In genomic region chr7:41512207-41512606, GRCm38 (mm10) we compare ENCODE assay signal across 21 mouse cellular contexts. TPM values are rescaled to one million over a fixed set of nuclear protein-coding genes. Genes with fewer than 3 reads are reported as not detected.
DNase-seq lines count a peak whose midpoint lies in the region; ATAC-seq and TF ChIP-seq lines count a peak whose summit lies in the region.
"Had no signal": no experiment of that assay in that cellular context is flagged by ENCODE, and none has a peak within 500 bp of the region (broad histone marks: within the 10 kb centered on the region; RNA-seq: fewer than 3 reads in every experiment).

No protein-coding gene starts in this region.

- H3K36me3 ChIP-seq in ES-Bruce4 (ENCODE audit: control insufficient read depth, insufficient read depth, low read length, poor library complexity, severe bottlenecking) (no peaks in the 10 kb centered on the region), ES-E14 (ENCODE audit: control insufficient read depth, insufficient read depth, low read length, poor library complexity, severe bottlenecking) (no peaks in the 10 kb centered on the region)
- no peaks in the 10 kb centered on the region for H3K36me3 ChIP-seq in neural tube, embryonic 15.5 days
- H3K36me3 ChIP-seq: embryonic facial prominence, embryonic 10.5 days; embryonic facial prominence, embryonic 12.5 days; forebrain, embryonic 15.5 days had no signal

- no peak for TF ChIP-seq EP300 in ES-Bruce4 (IDR thresholded peaks at IDR 0.05; ENCODE audit: insufficient read depth, low read depth, low read length)

- TF ChIP-seq CTCF in ES-Bruce4 (IDR thresholded peaks at IDR 0.05; ENCODE audit: low read depth, low read length) = no peak

- H3K9ac ChIP-seq in ES-Bruce4 (ENCODE audit: low read depth, poor library complexity, severe bottlenecking) (no peak overlapping the region), ES-E14 (ENCODE audit: insufficient read depth, low read depth, low read length, poor library complexity, severe bottlenecking) (no peak overlapping the region)
- H3K9ac ChIP-seq in neural tube, embryonic 15.5 days (replicated peaks) = no peak overlapping the region
- H3K9ac ChIP-seq: embryonic facial prominence, embryonic 12.5 days; forebrain, embryonic 13.5 days; forebrain, embryonic 15.5 days; forebrain, postnatal 0 days had no signal

- H3K4me3 ChIP-seq in ES-Bruce4 (ENCODE audit: low read depth, low read length) (no peak overlapping the region), ES-E14 (ENCODE audit: insufficient read depth in 1 of 2, low read depth in 1 of 2, low read length in 2 of 2, poor library complexity in 1 of 2, severe bottlenecking in 1 of 2) (no peak overlapping the region)
- no peak overlapping the region for H3K4me3 ChIP-seq in neural tube, embryonic 15.5 days (replicated peaks)
- H3K4me3 ChIP-seq: embryonic facial prominence, embryonic 10.5 days; embryonic facial prominence, embryonic 12.5 days; forebrain, embryonic 13.5 days; forebrain, embryonic 15.5 days had no signal

- TF ChIP-seq POLR2A in ES-Bruce4 (IDR thresholded peaks at IDR 0.05; ENCODE audit: insufficient read depth, low read length) = no peak

- DNase-seq in ES-E14 (ENCODE audit: low read depth, low spot score) (peak; percentile 27), ZHBTc4 (ENCODE audit: low read depth, low spot score) (peak; percentile 68)
- no peak for DNase-seq in adrenal gland, adult 18-20 months (ENCODE audit: low spot score in 2 of 2)
- no peak for DNase-seq in layer of hippocampus, adult 18-20 months (ENCODE audit: low spot score in 2 of 2)
- DNase-seq: adrenal gland, adult 8-10 months; adrenal gland, postnatal 14 days; adrenal gland, postnatal 36 days; cerebellum, adult 11-12 months; cerebellum, adult 2 months; cerebellum, adult 9-10 months; cerebellum, postnatal 10 days; cerebellum, postnatal 25 days; forebrain, postnatal 0 days had no signal

- in situ Hi-C loops in ES-E14 (cut with MboI; ENCODE audit: low sequenced_read_pairs in 2 of 2, unreplicated experiment in 2 of 2) = no loop called here

- H3K4me2 ChIP-seq in neural tube, embryonic 15.5 days = no peak overlapping the region
- H3K4me2 ChIP-seq: embryonic facial prominence, embryonic 12.5 days; forebrain, embryonic 13.5 days; forebrain, embryonic 15.5 days had no signal

- H3K27ac ChIP-seq in ES-Bruce4 (ENCODE audit: insufficient read depth, low read length) (peak overlapping the region; percentile 86), ES-E14 (ENCODE audit: insufficient read depth, low read depth, low read length, poor library complexity, severe bottlenecking) (peak overlapping the region; percentile 66; the same call in 1 of the 2 replicates)
- no peak overlapping the region for H3K27ac ChIP-seq in neural tube, embryonic 15.5 days (replicated peaks)
- H3K27ac ChIP-seq: embryonic facial prominence, embryonic 10.5 days; embryonic facial prominence, embryonic 12.5 days; forebrain, embryonic 13.5 days; forebrain, embryonic 15.5 days had no signal

- no peaks in the 10 kb centered on the region for H3K9me3 ChIP-seq in ES-Bruce4 (replicated peaks; ENCODE audit: control insufficient read depth, insufficient read depth, low read length, poor library complexity, severe bottlenecking)
- H3K9me3 ChIP-seq in ES-E14 (ENCODE audit: control insufficient read depth, insufficient read depth, low read depth, low read length) = no peaks in the 10 kb centered on the region
- no peaks in the 10 kb centered on the region for H3K9me3 ChIP-seq in neural tube, embryonic 15.5 days (replicated peaks)

- 14% methylated on average over 1 of the region's 1 CpGs for WGBS in neural tube, embryonic 15.5 days

- H3K27me3 ChIP-seq in ES-Bruce4 (ENCODE audit: control insufficient read depth, insufficient read depth, low read length, poor library complexity, severe bottlenecking) = no peaks in the 10 kb centered on the region; the same call in 1 of the 2 replicates
- no peaks in the 10 kb centered on the region for H3K27me3 ChIP-seq in neural tube, embryonic 15.5 days (replicated peaks)
- H3K27me3 ChIP-seq: embryonic facial prominence, embryonic 12.5 days; forebrain, embryonic 13.5 days; forebrain, embryonic 15.5 days had no signal

- no peaks in the 10 kb centered on the region for H3K4me1 ChIP-seq in ES-Bruce4 (ENCODE audit: control insufficient read depth, insufficient read depth, low read length)
- H3K4me1 ChIP-seq in ES-E14 (ENCODE audit: control insufficient read depth in 2 of 2, insufficient read depth in 2 of 2, low read length in 2 of 2, poor library complexity in 1 of 2) = peaks cover 0 to 6% of the 10 kb centered on the region in 2 experiments; a peak in 1 of 4 replicates
- no peaks in the 10 kb centered on the region for H3K4me1 ChIP-seq in neural tube, embryonic 15.5 days
- H3K4me1 ChIP-seq: embryonic facial prominence, embryonic 10.5 days; embryonic facial prominence, embryonic 12.5 days; forebrain, embryonic 13.5 days; forebrain, embryonic 15.5 days had no signal

- no peak for ATAC-seq in neural tube, embryonic 15.5 days (ENCODE audit: low FRiP score)
- ATAC-seq: forebrain, embryonic 13.5 days; forebrain, embryonic 15.5 days; forebrain, postnatal 0 days had no signal

TF ChIP-seq in ES-E14, 5 proteins besides CTCF, POLR2A, EP300 and RAD21:
- TF ChIP-seq ZC3H11A (IDR thresholded peaks at IDR 0.05; ENCODE audit: borderline replicate concordance, low read depth, low read length) (no peak), MAFK (IDR thresholded peaks at IDR 0.05; ENCODE audit: insufficient read depth, low read depth, low read length) (no peak), HCFC1 (IDR thresholded peaks at IDR 0.05; ENCODE audit: borderline replicate concordance, insufficient read depth, low read length) (no peak), CHD2 (IDR thresholded peaks at IDR 0.05; ENCODE audit: low read depth, low read length) (no peak), ZNF384 (IDR thresholded peaks at IDR 0.05; ENCODE audit: low read depth, low read length) (no peak)

RNA-seq across cellular contexts. Expression of gene AW146154, which starts 12.5 kb away (rescaled TPM):
- polyA plus RNA-seq in ES-Bruce4 (2011; ENCODE audit: insufficient read depth, insufficient read length, low read depth, missing spikeins) = 11.6 and 13.1 TPM in 2 replicates
- total RNA-seq in ES-E14 (2012; rRNA removed) = 9.0 and 9.5 TPM in 2 replicates
- 4.4 and 6.2 TPM in 2 replicates for polyA plus RNA-seq in neural tube, embryonic 15.5 days (2015; fragmentation: Nextera tagmentation; extraction: Ambion mirVana)
- 1 to 10 TPM; 6.7 to 7.5 TPM for total RNA-seq in adrenal gland, adult 18-20 months (2021)
- total RNA-seq in layer of hippocampus, adult 18-20 months (2021) = 10 to 100 TPM in 1 of 2 experiments, 1 to 10 TPM in 1; 9.2 to 10.7 TPM

RNA-seq across cellular contexts. Expression of gene Gm20449, which starts 13.0 kb away (rescaled TPM):
- polyA plus RNA-seq in ES-Bruce4 (2011; ENCODE audit: insufficient read depth, insufficient read length, low read depth, missing spikeins) = 0.19 TPM in 1 of 2 replicates, not detected in the other
- 0.04 and 0.16 TPM in 2 replicates for total RNA-seq in ES-E14 (2012; rRNA removed)
- polyA plus RNA-seq in neural tube, embryonic 15.5 days (2015; fragmentation: Nextera tagmentation; extraction: Ambion mirVana) = 0.09 and 0.20 TPM in 2 replicates
- total RNA-seq in adrenal gland, adult 18-20 months (2021) = under 1 TPM; 0.10 to 0.13 TPM
- total RNA-seq in layer of hippocampus, adult 18-20 months (2021) = under 1 TPM; 0.20 to 0.42 TPM
- total RNA-seq: adrenal gland, postnatal 14 days; adrenal gland, postnatal 36 days; MEL had no signal
- polyA plus RNA-seq: C2C12 had no signal

Comparison
In these comparisons a context has a peak if more than half of its experiments do, and no peak if none do; other contexts are left out.
1. DNase-seq: peak in ES-E14 (single experiment) and ZHBTc4 (single experiment); none in adrenal gland, adult 18-20 months (0 of 2) and layer of hippocampus, adult 18-20 months (0 of 2).